Mouse (Mus musculus): Measurements from ENCODE around the gene Anxa8.

Anxa8 gene

DNA sequence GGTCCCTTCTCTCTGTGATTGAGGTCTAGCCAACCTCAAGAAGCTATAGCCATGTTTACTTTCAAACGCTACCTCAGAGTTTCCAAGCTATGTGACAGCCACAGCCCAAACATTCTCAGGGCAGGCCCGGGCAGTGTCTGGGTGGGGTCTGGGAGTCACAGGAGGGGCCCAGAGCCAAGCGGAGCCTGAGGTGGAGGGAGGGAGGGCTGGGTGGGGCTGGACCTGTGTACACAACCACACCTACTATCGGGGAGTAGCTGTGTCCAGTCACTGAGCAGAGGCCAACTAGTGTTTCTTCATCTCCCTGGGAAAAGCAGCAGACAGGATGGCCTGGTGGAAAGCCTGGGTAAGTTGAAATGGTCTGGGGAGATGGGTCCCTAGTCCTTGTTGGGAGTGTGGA is at the start of gene Anxa8:
TSS of gene Anxa8 (plus strand) at position 251 of the 400 bp plus-strand sequence.
- DNase-seq (ENCODE audit: low spot score): no peak

DNA sequence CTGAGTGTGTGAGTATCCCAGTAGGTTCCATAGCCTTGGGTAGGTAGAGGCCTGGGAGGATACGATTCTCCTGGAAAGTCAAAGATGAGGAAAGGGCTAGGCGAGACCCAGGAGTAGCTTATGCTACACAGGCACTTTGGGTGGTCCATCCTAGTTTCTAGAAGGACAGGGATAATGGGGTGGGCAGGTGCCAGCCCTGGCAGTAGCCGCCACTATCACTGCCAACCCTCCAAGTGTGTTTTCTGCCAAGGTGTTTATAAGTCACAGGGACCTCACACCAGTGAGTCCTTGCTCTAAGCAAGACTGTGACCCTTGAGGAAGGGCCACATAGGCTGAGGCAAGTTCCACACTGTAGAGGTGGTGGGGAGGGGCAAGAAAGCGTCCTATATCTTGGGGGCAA is 44.5 kb upstream of the Anxa8 start:
- DNase-seq (ENCODE audit: low spot score): no peak

DNA sequence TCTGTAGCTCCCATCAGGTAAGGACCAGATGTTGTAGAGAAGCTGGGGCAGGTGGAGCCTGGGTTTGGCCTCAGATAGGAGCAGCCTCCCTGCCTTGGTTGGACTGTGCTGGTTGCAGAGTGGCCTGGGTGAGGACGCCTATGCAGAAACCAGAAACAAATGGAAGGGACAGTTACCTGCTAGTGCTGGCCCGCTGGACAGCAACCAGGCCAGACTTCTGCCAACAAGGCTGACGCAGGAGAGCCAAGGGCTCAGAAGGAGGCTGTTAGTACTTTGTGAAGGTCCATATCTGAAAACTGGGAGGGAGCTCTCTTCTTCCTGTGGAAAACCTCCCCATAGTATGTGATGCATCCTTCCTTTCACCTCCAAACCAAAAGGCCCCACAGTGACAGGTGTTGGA is 42.4 kb upstream of the Anxa8 start:
- no peak for DNase-seq (ENCODE audit: low spot score)

DNA sequence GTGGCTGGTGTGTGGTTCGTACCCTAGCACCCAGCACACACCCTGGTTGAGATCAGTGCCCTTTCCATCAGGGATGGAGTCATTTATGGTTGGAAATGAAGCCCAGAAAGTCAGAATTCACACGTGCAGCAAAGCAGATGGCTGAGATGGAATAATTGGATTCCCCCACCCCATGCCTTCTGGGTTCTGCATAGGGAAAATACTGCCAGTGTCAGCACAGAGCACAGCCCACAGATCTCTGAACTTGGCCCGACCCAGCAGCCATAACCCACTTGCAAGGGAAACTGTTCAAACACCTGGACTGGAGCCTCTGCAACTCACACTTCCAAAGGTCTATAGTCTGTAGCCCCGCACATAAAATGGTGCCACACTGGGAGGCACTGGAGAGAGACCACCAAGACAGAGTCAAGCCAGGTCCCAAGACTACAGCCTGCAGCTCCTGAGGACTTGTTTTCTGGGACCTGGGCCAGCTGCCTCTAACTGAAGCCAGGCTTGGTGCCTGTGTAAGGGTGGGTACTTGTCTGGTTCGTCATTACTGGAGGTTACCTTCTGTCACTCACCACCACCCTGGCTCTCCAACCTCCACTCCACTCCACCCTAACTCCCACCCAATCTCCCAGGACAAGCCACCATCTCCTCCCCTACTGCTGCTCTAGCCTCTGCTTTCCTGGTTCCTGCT is 35.5 kb upstream of the Anxa8 start:
- no peak for DNase-seq (ENCODE audit: low spot score)

DNA sequence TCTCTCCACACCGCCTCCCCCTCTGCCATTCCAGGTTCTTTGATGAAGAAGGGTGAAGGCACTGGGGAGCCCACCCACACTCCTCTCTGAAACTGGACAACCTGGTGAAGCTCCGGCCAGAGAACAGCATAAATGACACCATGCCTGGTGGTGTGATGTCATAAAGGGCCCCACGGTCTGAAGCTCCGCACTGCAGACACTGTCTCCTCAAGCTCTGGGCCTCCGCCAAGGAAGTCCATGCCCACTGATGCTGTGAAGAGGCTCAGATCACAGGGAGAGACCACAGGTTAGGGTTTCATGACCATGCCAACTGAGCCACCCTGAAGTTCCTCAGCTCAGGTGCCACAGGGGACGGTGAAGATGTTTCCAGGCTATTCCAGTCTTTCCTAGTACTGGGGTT is 33.3 kb upstream of the Anxa8 start, which contains the start of gene Antxrl:
TSS of gene Antxrl (plus strand) at position 192 of the 400 bp plus-strand sequence.
- no peak for DNase-seq (ENCODE audit: low spot score)

DNA sequence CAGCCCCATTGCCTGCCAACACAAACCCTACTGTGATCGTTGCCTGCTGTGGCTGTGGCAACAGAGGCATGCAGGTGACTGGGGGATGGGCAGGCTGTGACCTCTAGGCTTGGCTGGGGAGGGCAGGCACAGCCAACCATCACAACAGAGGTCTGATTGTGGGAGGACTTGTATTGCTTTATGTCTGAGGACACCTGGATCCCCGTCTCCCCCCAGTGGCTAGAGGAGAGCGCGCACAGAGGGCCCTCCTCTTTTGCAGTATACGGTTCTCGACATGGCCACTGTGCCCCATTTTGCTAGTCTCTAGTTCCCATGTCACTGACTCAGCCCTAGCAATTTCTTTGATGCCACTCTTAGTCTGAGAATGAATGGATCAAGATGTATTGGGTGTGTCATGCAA is 14.1 kb upstream of the Anxa8 start:
- DNase-seq (ENCODE audit: low spot score): no peak

DNA sequence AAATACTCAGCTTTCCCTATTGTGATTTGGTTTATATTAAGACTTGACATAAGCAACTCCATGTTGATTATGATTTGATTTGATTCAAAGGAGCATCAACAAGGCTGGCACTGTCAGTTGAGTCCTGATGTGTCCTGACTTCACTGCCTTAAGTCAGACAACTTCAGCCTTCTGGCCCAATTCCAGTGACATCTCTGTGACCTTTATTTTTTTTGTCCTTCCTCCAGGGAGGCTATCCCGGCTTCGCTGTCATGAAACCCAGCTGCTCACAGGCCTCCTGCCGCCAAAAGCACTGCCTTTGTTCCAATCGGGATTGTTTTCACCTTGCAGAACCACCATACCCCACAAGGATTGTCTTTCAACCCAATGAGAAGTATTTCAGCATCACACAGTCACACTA is 10.4 kb upstream of the Anxa8 start:
- DNase-seq (ENCODE audit: low spot score): no peak

DNA sequence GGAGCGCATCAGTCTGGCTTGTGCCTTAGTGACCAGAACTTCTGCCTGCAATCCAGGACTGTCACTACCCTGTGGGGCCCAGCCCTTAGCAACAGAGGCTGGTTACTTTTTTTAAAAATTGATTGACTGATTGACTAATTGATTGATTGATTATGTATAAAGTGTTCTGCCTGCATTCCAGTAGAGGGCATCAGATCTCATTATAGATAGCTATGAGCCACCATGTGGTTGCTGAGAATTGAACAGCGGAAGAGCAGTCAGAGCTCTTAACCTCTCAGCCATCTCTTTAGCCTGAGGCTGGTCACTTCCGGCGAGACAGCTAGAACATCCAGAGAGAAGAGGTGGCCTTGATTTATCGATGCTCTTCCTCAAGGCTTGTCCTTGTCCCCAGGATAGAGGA is 8.6 kb upstream of the Anxa8 start:
- DNase-seq (ENCODE audit: low spot score): peak; percentile 22

DNA sequence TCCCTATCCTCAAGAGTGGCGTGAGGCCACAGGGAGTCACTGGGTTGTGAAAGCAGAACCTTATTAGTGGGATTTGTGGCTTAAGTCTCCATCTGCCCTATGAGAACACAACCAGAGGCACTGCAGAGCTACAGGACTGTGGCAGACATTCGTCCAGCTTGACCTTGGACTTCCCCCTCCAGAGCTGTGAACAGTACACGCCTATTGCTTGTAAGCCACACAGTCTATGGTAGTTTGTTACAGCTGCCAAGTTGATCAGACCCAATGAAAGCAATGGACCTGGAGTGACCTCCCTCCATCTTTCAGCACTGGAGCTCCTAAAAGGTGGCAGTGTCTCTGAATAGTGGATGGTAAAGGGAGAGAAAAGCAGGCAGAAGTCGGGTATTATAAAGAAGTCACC is 7.5 kb upstream of the Anxa8 start:
- no peak for DNase-seq (ENCODE audit: low spot score)

DNA sequence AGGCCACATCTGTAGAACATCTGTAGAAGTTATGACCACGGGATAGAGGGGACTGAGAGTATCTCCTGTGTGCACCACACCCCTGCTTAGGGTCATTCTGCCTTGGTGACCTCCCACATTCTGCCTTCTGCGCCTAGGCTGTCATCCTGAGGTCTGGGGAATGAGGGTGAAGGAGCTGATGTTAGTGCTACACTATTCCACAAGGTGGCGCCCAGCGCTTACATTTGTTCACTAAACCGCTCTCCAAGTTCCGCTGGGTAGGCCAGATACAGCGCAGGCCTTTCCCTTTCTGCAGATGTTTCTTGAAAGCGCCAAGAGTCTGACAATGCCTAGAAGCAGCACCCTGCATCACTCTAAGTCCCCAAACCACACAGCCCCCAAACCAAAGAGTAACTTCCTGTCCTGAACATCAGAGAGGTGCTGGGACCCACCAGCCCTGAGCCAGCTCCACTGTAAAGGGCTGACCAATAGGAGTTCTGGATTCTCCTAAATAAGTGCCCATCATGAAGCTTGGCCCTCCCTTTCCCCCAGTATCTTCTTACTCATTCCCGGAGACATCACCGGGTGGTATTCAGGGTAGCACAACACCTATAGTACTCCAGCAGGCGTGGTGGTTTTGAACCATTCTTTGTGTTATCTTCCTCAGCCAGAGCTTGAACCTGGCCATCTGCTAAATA is 5.3 kb upstream of the Anxa8 start:
- DNase-seq (ENCODE audit: low spot score): peak; percentile 96

DNA sequence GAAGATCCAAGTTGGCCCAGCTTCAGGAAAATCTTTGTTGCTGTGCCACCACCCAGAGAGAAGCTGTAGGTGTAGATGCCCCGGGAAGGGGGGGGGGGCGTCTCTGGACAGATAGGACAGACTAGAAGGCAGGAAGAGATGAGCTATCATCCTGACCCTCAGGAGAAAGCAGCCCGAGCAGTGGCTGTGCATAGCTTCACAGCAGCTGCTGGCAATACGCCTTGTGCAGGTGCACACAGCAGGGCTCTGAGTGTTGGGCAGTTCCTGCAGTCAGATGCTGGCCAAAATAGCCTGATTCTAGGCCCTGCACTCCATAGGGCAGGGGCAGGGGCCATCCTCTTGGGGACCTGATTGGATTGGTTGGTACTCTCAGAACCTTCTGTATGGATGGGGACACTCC is 1.0 kb downstream of the Anxa8 start:
- no peak for DNase-seq (ENCODE audit: low spot score)

DNA sequence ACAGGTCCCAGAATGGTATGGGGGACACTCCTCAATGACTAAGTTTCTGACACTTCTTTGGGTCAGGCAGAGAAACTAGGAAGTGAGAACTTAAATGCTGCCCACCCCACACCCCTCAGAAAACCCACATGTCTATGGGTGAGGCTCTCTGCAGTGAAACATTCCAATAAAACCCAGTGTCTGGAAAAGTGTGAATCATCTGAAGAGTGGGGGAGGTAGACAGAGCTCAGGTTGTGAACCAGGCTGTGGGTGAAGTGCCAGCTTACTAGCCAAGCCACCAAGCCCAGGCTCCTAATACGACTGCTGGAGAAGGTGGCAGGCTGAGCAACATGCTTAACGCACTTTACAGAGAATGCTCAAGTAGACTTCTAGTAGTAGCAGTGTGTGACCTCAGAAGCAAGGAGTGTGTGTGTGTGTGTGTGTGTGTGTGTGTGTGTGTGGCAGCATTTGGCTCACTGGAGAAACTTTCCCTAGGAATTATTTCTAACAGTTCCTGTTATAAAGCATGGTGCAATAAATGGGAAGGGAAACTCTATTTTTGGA is 2.1 kb downstream of the Anxa8 start:
- no peak for DNase-seq (ENCODE audit: low spot score)

DNA sequence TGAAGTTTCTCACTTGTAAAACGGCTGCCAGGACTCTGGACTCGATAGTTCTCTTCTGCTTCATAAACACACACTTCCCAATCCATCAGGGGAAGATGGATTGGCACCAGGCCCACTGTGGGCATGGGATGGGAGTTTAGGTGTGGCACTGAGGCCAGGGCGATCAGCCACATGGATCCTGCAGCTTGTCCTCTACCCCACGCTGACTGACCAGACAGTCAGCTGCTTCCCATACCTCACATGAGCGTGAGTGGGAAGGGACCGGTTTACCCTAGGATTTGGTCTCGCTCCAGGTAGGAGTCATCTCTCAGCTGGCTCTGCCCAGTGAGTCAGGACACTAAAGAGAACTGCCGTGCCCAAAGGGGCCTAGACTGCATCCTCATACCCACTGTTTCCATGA is 4.0 kb downstream of the Anxa8 start:
- DNase-seq (ENCODE audit: low spot score): no peak

DNA sequence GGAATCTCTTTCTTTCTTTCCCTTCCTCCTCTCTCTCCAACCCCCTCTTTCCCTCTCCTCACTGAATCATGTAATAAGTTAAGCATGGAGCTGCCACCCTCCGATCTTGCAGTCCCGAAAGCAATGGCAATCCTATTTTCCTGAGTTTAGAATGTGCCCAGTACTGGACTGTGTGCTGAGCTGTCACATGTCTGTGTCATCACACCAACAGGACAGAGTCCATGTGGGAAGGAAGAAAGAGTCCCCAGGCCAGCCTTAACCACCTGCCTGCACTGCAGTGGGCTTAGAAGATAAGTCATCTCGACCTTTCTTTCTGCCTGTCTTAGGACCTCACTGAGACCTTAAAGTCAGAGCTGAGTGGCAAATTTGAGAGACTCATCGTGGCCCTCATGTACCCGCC is 5.7 kb downstream of the Anxa8 start:
- DNase-seq (ENCODE audit: low spot score): no peak

DNA sequence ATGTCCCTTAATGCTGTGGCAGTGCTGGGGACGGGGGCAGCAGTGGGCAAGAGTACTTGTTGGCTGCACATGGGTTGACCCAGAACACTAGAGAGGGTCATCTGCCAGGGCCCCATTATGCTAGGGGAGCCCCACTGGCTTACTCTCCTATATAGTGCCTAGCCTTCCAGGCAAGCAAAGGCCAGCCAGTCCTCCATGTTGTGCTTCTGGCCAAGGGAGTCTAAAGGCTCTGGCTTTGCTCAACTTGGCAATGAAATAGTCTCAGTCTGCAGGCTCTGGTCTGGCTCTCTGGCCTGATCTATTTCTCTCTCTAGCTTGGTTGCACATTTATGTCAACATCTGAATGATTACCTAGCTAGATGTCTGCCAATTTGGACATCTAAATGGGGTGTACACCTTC is 7.1 kb downstream of the Anxa8 start:
- no peak for DNase-seq (ENCODE audit: low spot score)

DNA sequence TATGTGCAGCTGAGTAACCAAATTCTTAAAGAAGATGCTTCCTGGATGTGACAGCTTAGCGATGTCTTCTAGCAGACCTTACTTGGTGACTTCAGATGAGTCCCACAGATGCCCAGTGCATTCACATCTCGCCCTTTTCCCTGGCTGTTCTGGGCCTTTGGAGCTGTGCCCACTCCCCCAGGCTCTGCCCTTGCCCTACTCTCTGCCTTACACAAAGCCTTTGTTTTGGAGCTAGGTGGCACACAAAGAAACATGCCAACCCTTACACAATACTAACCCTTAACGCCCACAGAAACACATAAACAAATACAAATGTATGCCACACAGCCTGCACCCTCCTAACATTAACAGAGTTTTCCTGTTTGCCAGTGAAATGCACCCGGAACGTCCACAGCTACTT is 10.4 kb downstream of the Anxa8 start:
- DNase-seq (ENCODE audit: low spot score): no peak

DNA sequence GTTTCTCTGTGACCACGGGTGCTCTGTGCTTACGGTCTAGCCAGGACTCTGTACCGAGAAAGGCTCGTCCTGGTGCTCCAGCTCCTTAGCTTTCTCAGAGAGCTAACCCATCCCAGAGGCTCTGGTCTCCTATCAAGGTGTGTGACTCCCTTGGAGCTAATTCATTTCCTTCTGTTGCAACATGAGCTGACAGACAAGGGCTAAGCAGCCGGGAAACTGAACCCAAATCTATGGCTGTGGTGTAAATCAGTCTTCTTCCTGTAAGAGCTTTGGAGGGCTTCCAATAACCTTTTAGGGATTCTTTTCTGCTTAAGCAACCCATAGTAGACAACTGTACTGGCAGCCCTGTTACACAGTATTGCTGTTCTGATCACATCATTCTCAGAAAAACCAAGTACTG is 16.8 kb downstream of the Anxa8 start, which contains the start of gene A630023A22Rik:
TSS of gene A630023A22Rik (minus strand) at position 154 of the 400 bp plus-strand sequence.
- DNase-seq (ENCODE audit: low spot score): no peak

DNA sequence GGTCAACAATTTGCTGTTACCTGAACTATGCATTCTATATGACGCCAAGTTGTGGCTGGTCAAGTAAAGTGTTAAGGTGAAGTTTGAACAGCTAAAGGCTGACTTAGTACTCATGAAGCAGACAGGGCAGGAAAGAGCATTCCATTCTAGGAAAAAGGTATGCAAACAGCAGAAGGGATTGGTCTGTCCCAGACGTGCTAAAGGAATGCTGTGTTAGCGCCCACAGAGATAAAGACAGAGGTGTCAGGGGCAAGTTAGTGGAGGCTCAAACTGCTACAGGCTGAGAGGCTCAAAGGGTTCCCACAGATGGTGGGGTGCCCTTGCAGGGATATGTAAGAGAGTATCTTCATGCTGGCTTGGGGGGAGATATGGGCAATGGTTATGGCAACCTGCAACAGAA is 18.1 kb downstream of the Anxa8 start:
- DNase-seq (ENCODE audit: low spot score): no peak

DNA sequence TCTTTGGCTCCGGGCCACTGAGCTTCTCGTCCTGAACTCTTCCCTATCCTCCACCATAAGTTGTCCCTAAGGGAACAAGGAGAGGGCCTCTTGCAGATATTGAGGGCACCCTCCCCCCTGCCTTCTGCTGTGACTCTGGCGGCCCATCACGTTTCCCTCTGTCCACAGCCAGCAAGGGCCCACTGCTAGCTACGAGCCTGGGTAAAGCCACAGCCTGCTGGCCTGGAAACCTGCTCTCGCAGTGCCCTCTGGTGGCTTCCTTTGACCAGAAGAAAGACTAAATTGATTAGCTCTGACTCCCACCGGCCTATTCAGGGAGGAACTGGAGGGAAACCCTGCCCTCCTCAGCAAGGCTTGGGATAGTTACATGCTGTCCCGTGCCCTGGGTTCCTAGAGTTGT is 19.1 kb downstream of the Anxa8 start:
- DNase-seq (ENCODE audit: low spot score): peak; percentile 86

DNA sequence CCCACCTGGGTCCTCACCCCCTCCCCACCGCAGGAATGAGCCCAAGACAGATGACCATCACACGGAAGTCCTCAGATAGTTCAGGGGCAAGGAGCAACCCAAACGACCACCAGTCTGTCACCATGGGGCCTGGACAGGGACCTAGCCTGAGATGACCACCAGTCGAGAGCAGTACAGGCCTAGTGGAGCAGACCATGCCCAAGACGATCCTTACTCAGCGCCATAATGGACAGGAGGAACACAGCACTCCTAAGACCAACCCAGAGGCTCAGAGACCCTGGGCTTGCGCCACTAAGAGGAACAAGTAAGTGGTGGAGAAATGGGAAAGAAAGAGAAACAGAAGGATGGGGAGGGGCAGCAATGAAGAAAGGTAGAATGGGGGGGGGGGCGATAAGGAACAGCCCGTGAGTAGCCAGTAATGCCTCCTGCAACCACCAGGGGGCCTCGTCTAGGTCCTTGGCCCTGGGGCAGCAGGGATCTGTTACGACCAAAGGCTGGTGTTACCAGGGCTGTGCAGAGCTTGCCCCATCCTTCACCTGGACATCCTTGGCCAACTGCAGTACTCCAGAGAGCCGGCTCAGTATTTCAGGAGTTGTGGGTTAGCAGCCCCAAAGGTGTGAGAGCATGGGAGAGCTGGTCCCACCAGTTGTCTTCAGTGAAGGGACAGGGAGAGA is 20.7 kb downstream of the Anxa8 start:
- DNase-seq (ENCODE audit: low spot score): peak; percentile 57

DNA sequence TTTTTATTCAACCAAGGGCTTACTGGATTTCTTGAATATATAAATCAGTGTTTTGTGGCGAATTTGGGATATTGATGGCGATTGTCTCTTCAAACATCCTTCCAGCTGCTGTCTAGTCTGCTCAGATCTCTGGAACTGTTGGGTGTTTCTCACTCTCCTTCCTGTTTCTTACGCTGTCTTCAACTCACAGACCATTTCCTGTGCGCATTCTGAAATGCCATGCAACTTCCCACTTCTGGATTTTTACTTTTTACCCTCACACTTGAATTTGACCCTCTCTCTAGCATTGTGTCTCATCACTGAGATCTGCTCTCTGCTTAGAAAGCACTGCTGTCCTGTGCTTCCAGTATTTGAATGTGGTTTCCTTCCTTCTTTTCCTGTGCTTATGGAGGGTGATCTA is 21.8 kb downstream of the Anxa8 start:
- DNase-seq (ENCODE audit: low spot score): no peak

DNA sequence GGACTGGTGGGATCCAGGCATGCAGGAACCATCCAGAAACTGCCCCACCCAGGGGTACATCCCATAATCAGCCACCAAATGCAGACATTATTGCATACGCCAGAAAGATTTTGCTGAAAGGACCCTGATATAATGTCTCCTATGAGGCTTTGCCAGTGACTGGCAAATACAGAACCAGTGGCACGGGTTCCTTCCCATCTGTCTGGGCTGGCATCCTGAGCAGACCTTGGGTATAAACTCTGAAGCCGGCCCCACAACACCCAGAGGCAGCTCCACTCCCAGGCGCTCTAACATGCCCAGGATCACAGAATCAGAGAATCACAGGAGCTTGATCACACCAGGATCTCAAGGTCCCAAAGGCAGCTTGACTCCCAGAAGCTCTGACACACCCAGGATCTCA is 28.5 kb downstream of the Anxa8 start:
- no peak for DNase-seq (ENCODE audit: low spot score)

Measured in retina, embryonic 14.5 days (tissue).